Mouse (Mus musculus) ES-E14 (cell line): ENCODE results near the gene Zfp36l1. TPM values are rescaled to one million over a fixed set of nuclear protein-coding genes. Genes with fewer than 3 reads are reported as not detected.

Experiments
- DNase-seq: peaks from one replicate; pipeline ENCODE4 v3.0.0-alpha.2; 2013; ENCODE audit warnings: low read depth, low spot score
- H3K27ac ChIP-seq: 2 replicates; pipeline ENCODE4 v1.5.1; 2012; ENCODE audit warnings: low read depth, mild to moderate bottlenecking, low read length, moderate library complexity, mixed read lengths; ENCODE audit not compliant: poor library complexity, insufficient read depth, severe bottlenecking
- H3K36me3 ChIP-seq: 2 replicates; pipeline ENCODE4 v1.6.1; 2012; ENCODE audit warnings: mild to moderate bottlenecking, low read length, moderate library complexity, mixed read lengths; ENCODE audit not compliant: control insufficient read depth, poor library complexity, insufficient read depth, severe bottlenecking
- H3K4me1 ChIP-seq, 2 experiments: fragments of 150-350 bp in 1 of 2; sonication (generic) in 1 of 2; 2 replicates each; pipeline ENCODE4 v1.6.1; 2012; ENCODE audit warnings: low read length in 2 of 2, mild to moderate bottlenecking in 1 of 2, mixed read lengths in 1 of 2; ENCODE audit not compliant: control insufficient read depth in 2 of 2, insufficient read depth in 2 of 2, poor library complexity in 1 of 2
- H3K4me3 ChIP-seq, 2 experiments: fragments of 150-350 bp in 1 of 2; sonication (generic) in 1 of 2; 2 replicates each; pipeline ENCODE4 v1.5.1; 2012; ENCODE audit warnings: low read length in 2 of 2, low read depth in 1 of 2, mild to moderate bottlenecking in 1 of 2, mixed read lengths in 1 of 2; ENCODE audit not compliant: insufficient read depth in 1 of 2, poor library complexity in 1 of 2, severe bottlenecking in 1 of 2
- H3K9ac ChIP-seq: 2 replicates; pipeline ENCODE4 v1.6.1; 2012; ENCODE audit warnings: low read depth, mild to moderate bottlenecking, low read length, mixed read lengths; ENCODE audit not compliant: poor library complexity, insufficient read depth, severe bottlenecking
- H3K9me3 ChIP-seq: fragments of 150-350 bp; sonication (generic); 2 replicates; pipeline ENCODE4 v1.6.1; 2012; ENCODE audit warnings: low read depth, mild to moderate bottlenecking, low read length; ENCODE audit not compliant: control insufficient read depth, insufficient read depth
- CHD2 ChIP-seq: IDR thresholded peaks from 2 replicates; pipeline ENCODE4 v1.6.1; 2014; ENCODE audit warnings: mild to moderate bottlenecking, low read depth, low read length, inconsistent platforms
- HCFC1 ChIP-seq: IDR thresholded peaks from 2 replicates; pipeline ENCODE4 v1.6.1; 2012; ENCODE audit warnings: low read length, inconsistent platforms, borderline replicate concordance; ENCODE audit not compliant: insufficient read depth
- MAFK ChIP-seq: IDR thresholded peaks from 2 replicates; pipeline ENCODE4 v1.6.1; 2014; ENCODE audit warnings: mild to moderate bottlenecking, low read depth, low read length, inconsistent platforms; ENCODE audit not compliant: insufficient read depth
- ZC3H11A ChIP-seq: IDR thresholded peaks from 2 replicates; pipeline ENCODE4 v1.6.1; 2012; ENCODE audit warnings: low read depth, mild to moderate bottlenecking, inconsistent platforms, low read length, borderline replicate concordance
- ZNF384 ChIP-seq: IDR thresholded peaks from 2 replicates; pipeline ENCODE4 v1.6.1; 2012; ENCODE audit warnings: low read depth, low read length, inconsistent platforms
- in situ Hi-C, 2 experiments: fragments of 600-800 bp; cut with MboI; formaldehyde crosslinking; loops; one replicate each; pipeline ENCODE4 v1.15.1; 2025; ENCODE audit warnings: low sequenced_read_pairs in 2 of 2, inconsistent platforms in 1 of 2; ENCODE audit not compliant: unreplicated experiment in 2 of 2
- total RNA-seq: library from RNA; depleted of rRNA; stranded (reverse); fragments of 300-350 nt; gene quantifications from 2 replicates; pipeline ENCODE4 v1.2.3, GENCODE M21; 2012

The Zfp36l1 gene
- total RNA-seq, 1 experiment, result 19.8 TPM

DNA sequence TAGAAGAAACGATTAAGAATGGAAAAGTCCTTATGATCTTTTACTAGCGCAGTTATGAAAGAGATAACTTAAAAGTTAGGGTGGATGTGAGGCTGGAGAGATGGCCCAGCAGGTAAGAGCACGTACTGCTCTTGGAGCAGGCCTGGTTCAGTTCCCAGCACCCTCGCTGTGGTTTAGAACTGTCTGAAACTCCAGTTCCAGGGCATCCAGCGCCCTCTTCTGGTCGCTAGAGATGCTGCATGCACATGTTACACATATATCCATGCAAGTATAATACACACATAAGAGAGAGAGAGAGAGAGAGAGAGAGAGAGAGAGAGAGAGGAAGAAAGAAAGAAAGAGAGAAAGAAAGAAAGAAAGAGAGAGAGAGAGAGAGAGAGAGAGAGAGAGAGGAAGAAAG is 40.3 kb upstream of the Zfp36l1 start:
- no peaks in the 10 kb centered on the region for H3K36me3 ChIP-seq
- no peak overlapping the region for H3K4me3 ChIP-seq
- no peak for DNase-seq
- in situ Hi-C loops, result loop anchor here (10.0 to 25.0 kb wide), 2 partner anchors 252 to 459 kb away; no protein-coding TSS in a partner anchor
- TF ChIP-seq MAFK, result no peak
- TF ChIP-seq CHD2, result no peak
- TF ChIP-seq ZC3H11A, result no peak
- no peak for TF ChIP-seq ZNF384
- no peak for TF ChIP-seq HCFC1
- H3K27ac ChIP-seq, result no peak overlapping the region
- peaks cover 0 to 4% of the 10 kb centered on the region in 2 experiments; a peak in 2 of 4 replicates for H3K4me1 ChIP-seq
- H3K9ac ChIP-seq, result no peak overlapping the region
- H3K9me3 ChIP-seq, result no peaks in the 10 kb centered on the region

DNA sequence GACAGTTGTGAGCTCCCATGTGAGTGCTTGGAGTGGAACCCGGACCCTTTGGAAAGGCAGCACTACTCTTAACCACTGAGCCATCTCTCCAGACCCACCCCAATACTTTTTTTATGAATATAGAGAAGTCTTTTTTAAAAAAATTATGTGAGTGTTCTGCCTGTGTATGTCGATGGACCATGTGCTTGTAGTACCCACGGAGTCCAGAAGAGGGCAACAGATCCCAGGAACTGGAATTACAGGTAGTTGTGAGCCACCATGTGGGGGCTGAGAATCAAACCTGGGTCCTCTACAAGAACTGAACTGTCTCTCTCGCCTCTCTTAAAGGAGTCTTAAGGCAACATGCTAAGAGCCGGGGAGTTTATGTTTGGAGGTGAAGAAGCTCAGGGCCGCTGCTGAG is 39.0 kb upstream of the Zfp36l1 start:
- in situ Hi-C loops, result loop anchor here (10.0 to 25.0 kb wide), 2 partner anchors 253 to 460 kb away; no protein-coding TSS in a partner anchor
- Histone ChIP-seq H3K36me3 (no peaks in the 10 kb centered on the region), H3K4me3 (no peak overlapping the region), H3K27ac (no peak overlapping the region), H3K9me3 (no peaks in the 10 kb centered on the region), H3K9ac (no peak overlapping the region), H3K4me1 (peaks cover 3 to 12% of the 10 kb centered on the region in 2 experiments; a peak in 3 of 4 replicates)
- TF ChIP-seq CHD2 (no peak), ZC3H11A (0 out of 2 replicates have a peak, but pooled peaks have one; percentile 9), ZNF384 (no peak), MAFK (no peak), HCFC1 (no peak)
- DNase-seq, result no peak

DNA sequence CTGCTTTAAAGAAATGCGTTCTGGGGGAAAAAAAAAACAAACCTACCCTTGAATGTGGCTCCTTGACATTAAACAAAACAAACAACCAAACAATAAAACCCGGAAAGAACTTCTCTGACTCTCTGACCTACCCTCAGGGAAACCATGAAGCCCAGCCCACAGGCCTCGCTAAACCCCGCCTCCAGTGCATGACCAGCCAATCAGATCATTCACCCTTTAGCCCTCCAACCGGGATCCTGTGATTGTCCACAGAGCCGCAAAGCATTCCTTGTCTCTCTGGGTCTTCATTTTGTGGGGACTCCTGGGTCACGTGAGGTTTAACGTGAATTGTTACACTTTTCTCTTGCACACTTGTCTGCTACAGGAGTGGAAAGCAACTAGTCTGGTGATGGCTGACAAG is 37.8 kb upstream of the Zfp36l1 start:
- Histone ChIP-seq H3K9ac (no peak overlapping the region), H3K36me3 (no peaks in the 10 kb centered on the region), H3K4me3 (peak overlapping the region in 1 of 2 experiments; percentile 54; a peak in 2 of 4 replicates), H3K9me3 (no peaks in the 10 kb centered on the region), H3K27ac (no peak overlapping the region), H3K4me1 (peaks cover 5 to 17% of the 10 kb centered on the region in 2 experiments; a peak in 3 of 4 replicates)
- TF ChIP-seq ZC3H11A (no peak), MAFK (no peak), ZNF384 (no peak), HCFC1 (no peak), CHD2 (no peak)
- in situ Hi-C loops, result loop anchor here (10.0 to 25.0 kb wide), 2 partner anchors 254 to 462 kb away; no protein-coding TSS in a partner anchor
- peak; percentile 88 for DNase-seq

DNA sequence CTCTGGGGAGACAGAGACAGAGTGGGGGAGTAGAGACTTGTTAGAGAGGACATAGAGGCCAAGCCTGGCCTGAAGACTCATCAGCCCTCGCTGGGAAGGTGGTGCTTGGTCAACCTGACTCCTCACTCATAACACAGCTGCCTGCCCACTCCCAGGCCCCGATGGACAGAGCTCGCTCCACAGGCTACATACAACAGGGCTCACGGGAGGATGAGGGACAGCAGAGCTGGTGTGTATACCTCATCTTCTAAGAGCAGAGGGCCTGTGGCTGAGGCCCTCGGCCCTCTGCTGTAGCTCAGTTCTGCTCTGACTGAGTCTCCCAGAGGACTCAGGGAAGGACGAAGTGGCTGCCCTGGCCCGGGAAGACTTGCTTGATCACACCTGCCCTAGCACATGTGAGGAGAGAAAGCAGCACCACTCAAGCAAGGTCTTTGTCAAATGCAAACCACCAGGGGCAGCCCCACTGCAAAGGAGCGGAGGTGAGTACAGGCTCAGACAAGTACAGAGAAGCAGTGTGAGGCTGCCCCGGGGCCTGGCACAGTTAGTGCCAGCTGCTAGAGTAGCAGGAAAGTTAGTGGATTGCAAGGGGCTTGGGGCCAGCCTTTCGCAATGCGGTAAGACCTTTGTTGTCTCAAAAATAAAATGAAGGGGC is 34.9 kb upstream of the Zfp36l1 start:
- no peak for DNase-seq
- Histone ChIP-seq H3K4me1 (peaks cover 5 to 17% of the 10 kb centered on the region in 2 experiments; a peak in 3 of 4 replicates), H3K4me3 (no peak overlapping the region), H3K9me3 (no peaks in the 10 kb centered on the region), H3K36me3 (no peaks in the 10 kb centered on the region), H3K27ac (no peak overlapping the region), H3K9ac (no peak overlapping the region; the same call in 1 of the 2 replicates)
- no peak for TF ChIP-seq MAFK
- no peak for TF ChIP-seq CHD2
- TF ChIP-seq ZNF384, result no peak
- TF ChIP-seq ZC3H11A, result no peak
- no peak for TF ChIP-seq HCFC1
- in situ Hi-C loops, result loop anchor here in 1 of 2 experiments (25.0 kb wide), 2 partner anchors 535 to 785 kb away; no protein-coding TSS in a partner anchor
